9 mouse cellular contexts compared by ENCODE assay signal in the genomic region with DNA sequence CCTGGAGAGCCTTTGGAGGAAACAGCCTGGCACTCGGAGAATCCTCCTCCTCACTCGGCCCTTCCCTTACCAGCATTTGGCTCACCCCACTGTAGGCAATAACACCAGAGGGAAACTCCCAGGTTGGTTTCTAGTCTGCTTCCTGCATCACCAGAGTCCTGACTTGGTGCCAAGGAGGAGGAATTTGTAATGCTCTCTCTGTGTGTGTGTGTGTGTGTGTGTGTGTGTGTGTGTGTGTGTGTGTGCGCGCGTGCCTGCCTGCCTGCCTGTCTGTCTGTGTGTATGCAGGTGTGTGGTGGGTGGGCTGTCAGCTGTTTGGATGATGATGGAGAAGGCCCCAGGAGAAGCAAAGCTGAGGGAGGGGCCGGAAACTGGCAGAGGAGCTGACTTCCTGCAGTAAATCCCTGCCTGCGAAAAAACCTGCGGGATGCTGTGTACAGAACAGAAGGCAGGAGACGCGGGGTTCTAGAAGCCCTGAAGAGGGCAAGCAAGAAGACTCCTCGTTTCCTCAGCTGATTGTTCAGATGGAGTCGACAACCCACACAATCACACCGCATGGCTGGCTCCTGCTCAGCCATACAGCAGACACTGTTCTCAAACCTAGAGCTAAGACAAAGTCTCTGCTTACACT.
DNase-seq lines count a peak whose midpoint lies in the region; TF ChIP-seq lines count a peak whose summit lies in the region.
"Had no signal": no experiment of that assay in that cellular context is flagged by ENCODE, and none has a peak within 500 bp of the region (broad histone marks: within the 10 kb centered on the region; RNA-seq: fewer than 3 reads in every experiment).

No protein-coding gene starts in this region.

- WGBS in thymus, adult 2 months: 34% methylated on average over 13 of the region's 13 CpGs

- no peak for TF ChIP-seq CTCF in thymus, adult 2 months (IDR thresholded peaks at IDR 0.05; ENCODE audit: borderline replicate concordance, control insufficient read depth, extremely low read depth, insufficient read depth, low read length, poor library complexity)

- H3K27me3 ChIP-seq in thymus, adult 2 months (ENCODE audit: control insufficient read depth, insufficient read depth, low read length): no peaks in the 10 kb centered on the region

- H3K4me3 ChIP-seq in thymus, adult 2 months (ENCODE audit: control insufficient read depth, insufficient read depth, low read length): no peak overlapping the region

- DNase-seq in embryo, embryonic 11 days: peak; percentile 13
- no peak for DNase-seq in embryo, embryonic 10 days (ENCODE audit: low spot score)
- DNase-seq in thymus, adult 2 months: no peak
- DNase-seq in thymus, adult 18-20 months: no peak
- peak; percentile 82 for DNase-seq in layer of hippocampus, adult 9-11 months
- DNase-seq in right cerebral cortex, postnatal 36 days (ENCODE audit: low spot score in 2 of 2): peak; percentile 57 to 63
- no peak for DNase-seq in spleen, postnatal 14 days (ENCODE audit: low spot score in 2 of 2)
- DNase-seq in spleen, postnatal 10 days (ENCODE audit: low spot score in 2 of 2): no peak

- peaks cover 25% of the 10 kb centered on the region for H3K4me1 ChIP-seq in thymus, adult 2 months (replicated peaks; ENCODE audit: control insufficient read depth, insufficient read depth, low read length)

- no peaks in the 10 kb centered on the region for H3K36me3 ChIP-seq in thymus, adult 2 months (ENCODE audit: control insufficient read depth, insufficient read depth, low read length)

- H3K27ac ChIP-seq in thymus, adult 2 months (ENCODE audit: control insufficient read depth, insufficient read depth, low read length): peak overlapping the region; percentile 2
- H3K27ac ChIP-seq: liver, embryonic 14.5 days had no signal

- TF ChIP-seq POLR2A in thymus, adult 2 months (IDR thresholded peaks at IDR 0.05; ENCODE audit: control insufficient read depth, extremely low read depth, insufficient read depth, low read length, poor library complexity): no peak

Comparison
In these comparisons a context has a peak if more than half of its experiments do, and no peak if none do; other contexts are left out.
1. DNase-seq: peak in embryo, embryonic 11 days (single experiment), layer of hippocampus, adult 9-11 months (single experiment) and right cerebral cortex, postnatal 36 days (2 of 2); none in embryo, embryonic 10 days (single experiment), thymus, adult 2 months (single experiment), thymus, adult 18-20 months (0 of 2), spleen, postnatal 14 days (0 of 2) and spleen, postnatal 10 days (0 of 2).